Mouse (Mus musculus): ENCODE measurements around the gene Izumo4. TPM values are rescaled to one million over a fixed set of nuclear protein-coding genes. Genes with fewer than 3 reads are reported as not detected.

The Izumo4 gene
- polyA plus RNA-seq, 1 experiment: 11.0 TPM

GRCm38 (mm10) chr10:80659213-80659612 lies 42.8 kb upstream of the Izumo4 start:
- no peak for TF ChIP-seq POLR2A (IDR thresholded peaks at IDR 0.05; ENCODE audit: borderline replicate concordance, low read depth, low read length)
- peak; percentile 56 for TF ChIP-seq CTCF (IDR thresholded peaks at IDR 0.05; ENCODE audit: low read depth, low read length)
- Histone ChIP-seq H3K4me3 (ENCODE audit: insufficient read depth, low read length) (peak overlapping the region; percentile 22), H3K27ac (ENCODE audit: insufficient read depth, low read depth, low read length) (peak overlapping the region; percentile 42), H3K4me1 (ENCODE audit: control insufficient read depth, insufficient read depth, low read length) (peaks cover 45% of the 10 kb centered on the region)

- H3K4me3 ChIP-seq (ENCODE audit: insufficient read depth, low read length): no peak overlapping the region
- H3K4me1 ChIP-seq (ENCODE audit: control insufficient read depth, insufficient read depth, low read length): peaks cover 51% of the 10 kb centered on the region
- TF ChIP-seq POLR2A (IDR thresholded peaks at IDR 0.05; ENCODE audit: borderline replicate concordance, low read depth, low read length) (no peak), CTCF (IDR thresholded peaks at IDR 0.05; ENCODE audit: low read depth, low read length) (peak; percentile 66)
- no peak overlapping the region for H3K27ac ChIP-seq (ENCODE audit: insufficient read depth, low read depth, low read length)
Observed at GRCm38 (mm10) chr10:80661149-80661548, 40.8 kb upstream of the Izumo4 start.

- TF ChIP-seq CTCF (IDR thresholded peaks at IDR 0.05; ENCODE audit: low read depth, low read length): no peak
- no peak for TF ChIP-seq POLR2A (IDR thresholded peaks at IDR 0.05; ENCODE audit: borderline replicate concordance, low read depth, low read length)
- Histone ChIP-seq H3K4me3 (ENCODE audit: insufficient read depth, low read length) (no peak overlapping the region; the same call in 1 of the 2 replicates), H3K27ac (ENCODE audit: insufficient read depth, low read depth, low read length) (peak overlapping the region; percentile 83), H3K4me1 (ENCODE audit: control insufficient read depth, insufficient read depth, low read length) (peaks cover 36% of the 10 kb centered on the region)
Observed at GRCm38 (mm10) chr10:80663485-80664196, 38.3 kb upstream of the Izumo4 start.

- Histone ChIP-seq H3K4me1 (ENCODE audit: control insufficient read depth, insufficient read depth, low read length) (peaks cover 34% of the 10 kb centered on the region), H3K4me3 (ENCODE audit: insufficient read depth, low read length) (0 out of 2 replicates have a peak overlapping the region, but pooled peaks have one; percentile 9), H3K27ac (ENCODE audit: insufficient read depth, low read depth, low read length) (peak overlapping the region; percentile 83)
- TF ChIP-seq CTCF (IDR thresholded peaks at IDR 0.05; ENCODE audit: low read depth, low read length) (no peak), POLR2A (IDR thresholded peaks at IDR 0.05; ENCODE audit: borderline replicate concordance, low read depth, low read length) (no peak)
Observed at GRCm38 (mm10) chr10:80664197-80665015, 37.6 kb upstream of the Izumo4 start.

- TF ChIP-seq CTCF (IDR thresholded peaks at IDR 0.05; ENCODE audit: low read depth, low read length) (no peak), POLR2A (IDR thresholded peaks at IDR 0.05; ENCODE audit: borderline replicate concordance, low read depth, low read length) (no peak)
- Histone ChIP-seq H3K4me3 (ENCODE audit: insufficient read depth, low read length) (no peak overlapping the region), H3K4me1 (ENCODE audit: control insufficient read depth, insufficient read depth, low read length) (peaks cover 34% of the 10 kb centered on the region), H3K27ac (ENCODE audit: insufficient read depth, low read depth, low read length) (peak overlapping the region; percentile 83)
Observed at GRCm38 (mm10) chr10:80665016-80665380, 37.0 kb upstream of the Izumo4 start.

- TF ChIP-seq CTCF (IDR thresholded peaks at IDR 0.05; ENCODE audit: low read depth, low read length): no peak
- no peak for TF ChIP-seq POLR2A (IDR thresholded peaks at IDR 0.05; ENCODE audit: borderline replicate concordance, low read depth, low read length)
- peak overlapping the region; percentile 23 for H3K27ac ChIP-seq (ENCODE audit: insufficient read depth, low read depth, low read length)
- peaks cover 34% of the 10 kb centered on the region for H3K4me1 ChIP-seq (ENCODE audit: control insufficient read depth, insufficient read depth, low read length)
- H3K4me3 ChIP-seq (ENCODE audit: insufficient read depth, low read length): no peak overlapping the region
Observed at GRCm38 (mm10) chr10:80665459-80665858, 36.5 kb upstream of the Izumo4 start.

- Histone ChIP-seq H3K27ac (ENCODE audit: insufficient read depth, low read depth, low read length) (no peak overlapping the region), H3K4me1 (ENCODE audit: control insufficient read depth, insufficient read depth, low read length) (peaks cover 34% of the 10 kb centered on the region), H3K4me3 (ENCODE audit: insufficient read depth, low read length) (no peak overlapping the region)
- TF ChIP-seq POLR2A (IDR thresholded peaks at IDR 0.05; ENCODE audit: borderline replicate concordance, low read depth, low read length) (no peak), CTCF (IDR thresholded peaks at IDR 0.05; ENCODE audit: low read depth, low read length) (no peak)
Observed at GRCm38 (mm10) chr10:80665981-80666733, 35.8 kb upstream of the Izumo4 start.

- no peak for TF ChIP-seq CTCF (IDR thresholded peaks at IDR 0.05; ENCODE audit: low read depth, low read length)
- TF ChIP-seq POLR2A (IDR thresholded peaks at IDR 0.05; ENCODE audit: borderline replicate concordance, low read depth, low read length): no peak
- H3K4me3 ChIP-seq (ENCODE audit: insufficient read depth, low read length): no peak overlapping the region
- H3K27ac ChIP-seq (ENCODE audit: insufficient read depth, low read depth, low read length): no peak overlapping the region
- H3K4me1 ChIP-seq (ENCODE audit: control insufficient read depth, insufficient read depth, low read length): peaks cover 34% of the 10 kb centered on the region
Observed at GRCm38 (mm10) chr10:80666837-80667412, 35.1 kb upstream of the Izumo4 start.

- Histone ChIP-seq H3K27ac (ENCODE audit: insufficient read depth, low read depth, low read length) (no peak overlapping the region), H3K4me3 (ENCODE audit: insufficient read depth, low read length) (no peak overlapping the region), H3K4me1 (ENCODE audit: control insufficient read depth, insufficient read depth, low read length) (peaks cover 35% of the 10 kb centered on the region)
- TF ChIP-seq CTCF (IDR thresholded peaks at IDR 0.05; ENCODE audit: low read depth, low read length): no peak
- TF ChIP-seq POLR2A (IDR thresholded peaks at IDR 0.05; ENCODE audit: borderline replicate concordance, low read depth, low read length): no peak
Observed at GRCm38 (mm10) chr10:80668614-80669013, 33.4 kb upstream of the Izumo4 start.

Data from bone marrow macrophage, adult 2 months (primary cell).